Mouse (Mus musculus) midbrain, embryonic 10.5 days (tissue): ENCODE measurements around the gene Hbq1b. TPM values are rescaled to one million over a fixed set of nuclear protein-coding genes. Genes with fewer than 3 reads are reported as not detected.
A peak's percentile ranks its signal among the peaks of the same experiment; 100 is the strongest.
"Not testable (repeated sequence)": the region's sequence is repeated elsewhere in the genome, so short reads cannot be mapped to it uniquely, and the experiment has no call there.

Experiments
- DNase-seq: peaks from one replicate; pipeline ENCODE4 v3.0.0-alpha.2; 2017; ENCODE audit warnings: low spot score
- H3K27ac ChIP-seq: fragments of 300-500 bp; sonication (generic); replicated peaks from 2 replicates; pipeline ENCODE4 v1.5.1; 2016; ENCODE audit warnings: mild to moderate bottlenecking
- H3K27me3 ChIP-seq: fragments of 300-500 bp; sonication (generic); 2 replicates; pipeline ENCODE4 v1.6.1; 2016; ENCODE audit warnings: low read depth, mild to moderate bottlenecking; ENCODE audit not compliant: poor library complexity, severe bottlenecking
- H3K36me3 ChIP-seq: fragments of 300-500 bp; sonication (generic); 2 replicates; pipeline ENCODE4 v1.6.1; 2016; ENCODE audit warnings: mild to moderate bottlenecking, moderate library complexity
- H3K4me1 ChIP-seq: fragments of 300-500 bp; sonication (generic); 2 replicates; pipeline ENCODE4 v1.6.1; 2016
- H3K4me3 ChIP-seq: fragments of 300-500 bp; sonication (generic); 2 replicates; pipeline ENCODE4 v1.5.1; 2016; ENCODE audit warnings: mild to moderate bottlenecking, moderate library complexity
- H3K9me3 ChIP-seq: fragments of 300-500 bp; sonication (generic); replicated peaks from 2 replicates; pipeline ENCODE4 v1.6.1; 2016; ENCODE audit warnings: mild to moderate bottlenecking
- WGBS: fragments of 180-500 bp; shearing (Covaris S2); methylation state at CpG from one replicate; pipeline ENCODE4 v1.1.7; 2016; 5-methylcytosine and 5-hydroxymethylcytosine counted together
- polyA plus RNA-seq: library from polyadenylated mRNA; unstranded; fragments of >200 nt; fragmentation: Nextera tagmentation; extraction: Ambion mirVana; gene quantifications from 2 replicates; pipeline ENCODE4 v1.2.1, GENCODE M21; 2016

Gene Hbq1b
- polyA plus RNA-seq, 1 experiment from 2014 or later: 5.8 TPM

DNA sequence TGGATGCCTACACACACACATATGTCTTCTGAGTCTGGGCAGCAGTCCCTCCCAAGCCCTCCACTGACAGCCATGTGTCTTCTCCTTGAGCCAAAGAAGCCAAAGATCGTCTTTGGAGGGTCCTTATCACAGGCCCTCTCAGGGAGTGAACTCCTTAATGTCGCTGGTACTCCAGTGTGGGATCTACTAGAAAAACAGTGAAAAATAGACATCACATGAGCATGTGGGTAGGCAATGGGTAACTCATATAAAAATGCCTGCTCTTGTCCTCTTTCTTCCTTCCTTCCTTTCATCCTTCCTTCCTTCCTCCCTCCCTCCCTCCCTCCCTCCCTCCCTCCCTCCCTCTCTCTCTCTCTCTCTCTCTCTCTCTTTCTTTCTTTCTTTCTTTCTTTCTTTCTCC lies 10.7 kb downstream of the Hbq1b start:
- not testable (repeated sequence) for H3K36me3 ChIP-seq, H3K4me1 ChIP-seq, H3K27ac ChIP-seq, H3K4me3 ChIP-seq, H3K9me3 ChIP-seq, DNase-seq
- 45% methylated on average over 2 of the region's 2 CpGs for WGBS
- H3K27me3 ChIP-seq: peaks cover 27% of the 10 kb centered on the region

DNA sequence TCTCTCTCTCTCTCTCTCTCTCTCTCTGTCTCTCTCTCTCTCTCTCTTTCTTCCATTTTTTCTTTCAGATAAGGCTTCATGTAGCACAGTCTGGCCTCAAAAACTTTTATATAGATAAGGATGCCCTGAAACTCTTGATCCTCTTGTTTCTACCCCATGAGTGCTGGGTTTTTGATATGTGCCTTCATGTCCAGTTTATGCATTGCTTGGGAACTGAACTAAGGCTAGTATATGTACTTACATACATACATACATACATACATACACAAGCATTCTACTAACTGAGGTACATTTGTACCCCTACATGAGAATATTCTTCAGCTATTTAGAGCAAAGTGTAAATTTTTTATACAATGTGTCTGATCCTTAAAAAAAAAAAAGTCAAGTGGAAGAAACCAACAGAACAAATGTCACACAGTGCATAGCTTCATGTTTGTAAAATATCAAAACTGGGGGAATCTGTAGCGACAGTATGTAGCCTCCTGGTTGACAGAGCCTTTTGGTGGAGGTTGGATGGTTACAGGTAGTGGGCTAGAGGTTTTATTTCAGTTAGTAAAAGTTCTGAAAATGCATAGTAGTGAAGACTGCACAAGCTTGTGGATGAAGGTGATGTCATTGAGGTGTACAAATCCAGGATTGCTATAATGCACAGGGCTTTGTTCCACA lies 11.2 kb downstream of the Hbq1b start:
- DNase-seq: no peak
- H3K4me3 ChIP-seq: no peak overlapping the region
- 86% methylated on average over 1 of the region's 1 CpGs for WGBS

DNA sequence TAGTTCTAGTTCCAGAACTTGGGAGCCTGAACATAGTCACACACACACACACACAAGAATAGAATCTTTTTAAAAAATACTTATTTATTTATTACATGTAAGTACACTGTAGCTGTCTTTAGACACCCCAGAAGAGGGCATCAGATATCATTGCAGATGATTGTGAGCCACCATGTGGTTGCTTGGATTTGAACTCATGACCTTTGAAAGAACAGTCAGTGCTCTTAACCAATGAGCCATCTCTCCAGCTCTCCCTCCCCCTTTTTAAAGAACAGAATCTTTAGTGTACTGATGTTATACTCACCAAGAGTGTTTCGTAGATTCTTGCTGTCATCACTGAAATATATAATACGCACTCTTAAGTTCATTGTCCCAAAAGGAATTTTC lies 11.8 kb downstream of the Hbq1b start:
- H3K27me3 ChIP-seq: peaks cover 27% of the 10 kb centered on the region
- DNase-seq: no peak
- WGBS: 96% methylated on average over 2 of the region's 2 CpGs
- 0 out of 2 replicates have a peak, but pooled peaks cover 2% of the 10 kb centered on the region for H3K4me1 ChIP-seq
- H3K27ac ChIP-seq: no peak overlapping the region
- H3K36me3 ChIP-seq: no peaks in the 10 kb centered on the region
- H3K4me3 ChIP-seq: no peak overlapping the region
- H3K9me3 ChIP-seq: no peaks in the 10 kb centered on the region

More for the DNA sequence above, 11.2 kb downstream of the Hbq1b start:
- Histone ChIP-seq H3K27ac (no peak overlapping the region), H3K27me3 (peaks cover 27% of the 10 kb centered on the region), H3K36me3 (no peaks in the 10 kb centered on the region), H3K4me1 (0 out of 2 replicates have a peak, but pooled peaks cover 2% of the 10 kb centered on the region), H3K9me3 (no peaks in the 10 kb centered on the region)

DNA sequence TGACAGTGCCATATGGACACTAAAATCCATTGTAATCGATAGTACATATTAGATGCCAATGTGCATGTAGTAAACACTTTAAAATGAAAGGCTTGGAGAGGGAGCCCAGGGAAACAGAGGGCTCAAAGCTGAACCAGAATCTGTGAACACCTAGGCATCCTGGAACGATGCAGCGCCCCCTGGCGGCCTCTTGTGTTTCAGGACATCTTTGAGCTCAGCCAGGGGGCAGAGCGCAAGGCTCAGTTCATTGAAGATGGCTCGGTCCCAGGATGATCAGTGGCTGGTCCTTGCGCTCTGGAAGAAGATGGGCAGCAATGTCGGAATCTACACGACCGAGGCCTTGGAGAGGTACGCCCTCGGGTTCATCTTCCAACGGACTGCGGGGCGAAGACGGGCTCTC lies 13.1 kb downstream of the Hbq1b start, which contains the start of gene Hbq1a:
TSS of gene Hbq1a (plus strand) at position 205 of the 400 bp plus-strand sequence.
- H3K9me3 ChIP-seq, H3K4me1 ChIP-seq, H3K36me3 ChIP-seq, H3K27ac ChIP-seq: not testable (repeated sequence)
- peaks cover 27% of the 10 kb centered on the region for H3K27me3 ChIP-seq
- 8% methylated on average over 16 of the region's 16 CpGs for WGBS
- peak within 1 kb of the TSS; percentile 43 for H3K4me3 ChIP-seq
- peak; percentile 52 for DNase-seq

DNA sequence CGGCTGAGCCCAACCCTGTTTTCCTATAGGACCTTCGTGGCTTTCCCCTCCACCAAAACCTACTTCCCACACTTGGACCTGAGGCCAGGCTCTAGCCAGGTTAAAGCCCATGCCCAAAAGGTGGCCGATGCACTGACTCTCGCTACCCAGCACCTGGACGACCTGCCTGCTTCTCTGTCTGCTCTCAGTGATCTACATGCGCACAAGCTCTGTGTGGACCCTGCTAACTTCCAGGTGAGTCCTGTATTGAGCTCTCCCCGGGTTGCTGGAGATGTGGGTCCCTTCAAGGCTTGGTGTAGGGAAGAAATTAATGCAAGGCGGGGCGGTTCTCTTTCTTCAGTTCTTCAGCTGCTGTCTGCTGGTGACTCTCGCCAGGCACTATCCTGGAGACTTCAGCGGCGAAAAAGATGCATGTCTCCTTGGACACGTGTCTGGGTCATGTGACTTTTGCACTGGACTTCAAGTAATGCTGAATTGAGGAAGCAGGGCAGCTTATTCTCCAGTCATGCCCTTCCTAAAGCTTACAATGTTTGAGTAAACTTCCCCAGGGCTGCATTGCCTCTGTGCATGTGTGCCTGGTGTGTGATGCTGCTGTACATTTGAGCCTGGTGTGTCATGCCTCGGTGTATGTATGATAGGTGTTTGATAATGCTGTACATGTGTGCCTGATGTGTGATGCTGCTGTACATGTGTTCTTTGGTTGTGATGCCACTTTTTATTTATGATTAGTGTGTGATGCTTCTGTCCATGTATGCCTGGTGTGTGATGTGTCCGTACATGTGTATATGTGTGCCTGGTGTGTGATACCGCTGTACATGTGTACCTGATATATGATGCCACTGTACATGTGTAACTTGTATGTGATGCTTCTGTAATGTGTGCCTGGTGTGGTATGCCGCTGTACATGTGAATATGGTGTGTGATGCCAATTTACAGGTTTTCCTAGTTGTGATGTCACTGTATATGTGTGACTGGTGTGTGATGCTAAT lies 13.8 kb downstream of the Hbq1b start:
- 0 out of 2 replicates have a peak, but pooled peaks cover 2% of the 10 kb centered on the region for H3K4me1 ChIP-seq
- no peaks in the 10 kb centered on the region for H3K36me3 ChIP-seq
- no peak overlapping the region for H3K27ac ChIP-seq
- H3K4me3 ChIP-seq: peak overlapping the region; percentile 43
- H3K9me3 ChIP-seq: no peaks in the 10 kb centered on the region
- WGBS: 51% methylated on average over 16 of the region's 17 CpGs
- peaks cover 27% of the 10 kb centered on the region for H3K27me3 ChIP-seq
- no peak for DNase-seq

DNA sequence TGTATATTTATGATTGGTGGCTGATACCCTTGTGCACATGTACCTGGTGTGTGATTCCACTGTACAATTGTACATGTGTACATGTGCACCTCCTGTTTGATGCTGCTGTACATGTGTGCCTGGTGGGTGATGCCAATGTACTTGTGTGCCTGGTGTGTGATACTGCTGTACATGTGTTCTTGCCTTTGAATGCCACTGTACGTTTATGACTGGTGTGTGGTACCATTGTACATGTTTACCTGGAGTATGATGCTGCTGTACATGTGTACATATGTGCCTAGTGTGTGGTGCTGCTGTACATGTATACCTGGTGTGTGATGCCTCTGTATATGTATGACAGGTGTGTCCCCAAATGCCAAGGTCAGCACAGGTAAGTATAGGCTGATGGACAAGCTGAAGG lies 14.7 kb downstream of the Hbq1b start:
- Histone ChIP-seq H3K36me3 (no peaks in the 10 kb centered on the region), H3K27ac (no peak overlapping the region), H3K9me3 (no peaks in the 10 kb centered on the region), H3K27me3 (peaks cover 27% of the 10 kb centered on the region), H3K4me3 (no peak overlapping the region), H3K4me1 (0 out of 2 replicates have a peak, but pooled peaks cover 2% of the 10 kb centered on the region)
- WGBS: 78% methylated on average over 1 of the region's 1 CpGs
- DNase-seq: no peak

DNA sequence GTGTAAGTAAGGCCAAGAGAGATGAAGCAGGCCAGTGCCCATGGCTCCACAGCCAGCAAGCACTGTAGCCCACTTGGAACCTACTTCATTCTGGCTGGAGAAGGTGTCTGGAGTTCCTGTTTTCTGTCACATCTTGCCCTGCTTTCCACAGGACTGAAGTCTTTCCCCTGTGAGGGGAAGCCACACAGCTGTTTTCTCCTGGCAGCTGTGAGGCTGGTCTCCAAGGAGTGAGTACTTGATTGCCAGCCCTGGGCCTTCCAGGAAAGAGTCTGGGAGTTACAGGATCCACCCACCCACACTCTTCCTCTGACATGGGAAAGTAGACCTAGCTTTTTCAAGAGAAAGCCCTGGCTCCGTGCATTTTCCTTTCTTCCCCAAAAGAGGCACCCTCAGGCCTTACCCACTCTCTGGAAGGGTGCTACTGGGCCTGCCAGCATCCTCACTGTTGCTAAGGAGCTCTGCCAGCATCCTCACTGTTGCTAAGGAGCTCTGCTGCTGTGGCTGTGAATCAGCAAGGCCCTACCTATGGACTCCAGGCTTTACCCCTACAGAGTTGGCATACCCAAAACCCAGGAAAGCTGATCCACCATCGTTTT lies 16.2 kb downstream of the Hbq1b start:
- H3K27me3 ChIP-seq: peaks cover 21% of the 10 kb centered on the region
- H3K4me1 ChIP-seq: peaks cover 5% of the 10 kb centered on the region
- no peak overlapping the region for H3K27ac ChIP-seq
- H3K9me3 ChIP-seq: no peaks in the 10 kb centered on the region
- 43% methylated on average over 2 of the region's 2 CpGs for WGBS
- no peak overlapping the region for H3K4me3 ChIP-seq
- H3K36me3 ChIP-seq: no peaks in the 10 kb centered on the region
- DNase-seq: no peak

DNA sequence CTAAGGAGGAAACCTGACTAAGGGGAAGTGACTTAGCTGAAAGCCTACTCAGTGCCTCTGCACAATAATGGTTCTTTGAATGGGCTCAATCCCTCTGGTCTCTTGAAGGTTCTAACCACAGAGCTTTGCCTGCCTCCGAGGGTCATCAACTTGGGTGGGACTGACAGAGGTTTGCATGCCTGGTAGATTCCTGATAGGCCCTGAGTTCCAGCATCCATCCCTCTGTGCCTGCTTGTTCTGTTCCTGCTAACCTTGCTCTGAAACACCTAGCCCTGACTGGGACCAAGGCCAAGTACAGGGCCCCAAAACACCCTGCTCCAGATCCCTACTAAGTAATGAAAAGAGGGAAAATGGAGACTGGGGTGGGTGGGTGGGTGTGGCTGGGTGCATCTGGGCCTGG lies 16.7 kb downstream of the Hbq1b start:
- WGBS: 80% methylated on average over 1 of the region's 1 CpGs

DNA sequence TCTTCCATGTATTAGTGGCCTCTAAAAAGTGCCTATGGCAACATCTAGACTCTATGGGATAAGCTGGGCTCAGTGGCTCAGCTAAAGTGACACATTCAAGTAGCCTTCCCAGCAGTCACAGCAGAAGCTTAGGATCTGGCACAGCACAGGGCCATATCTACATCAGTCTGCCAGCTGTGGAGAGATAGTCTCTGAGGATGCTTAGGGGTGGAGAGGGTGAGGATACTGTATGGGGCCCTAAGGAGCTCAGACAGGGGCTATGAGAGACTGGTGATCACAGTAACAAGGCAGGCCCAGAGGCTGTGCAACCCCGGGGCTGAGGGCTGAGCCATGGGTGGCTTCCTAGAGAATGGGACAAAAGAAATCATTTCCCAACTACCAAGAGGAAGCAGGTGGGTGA lies 20.2 kb downstream of the Hbq1b start:
- Histone ChIP-seq H3K4me1 (peaks cover 20% of the 10 kb centered on the region), H3K36me3 (no peaks in the 10 kb centered on the region), H3K27me3 (no peaks in the 10 kb centered on the region; the same call in 1 of the 2 replicates), H3K9me3 (no peaks in the 10 kb centered on the region), H3K4me3 (no peak overlapping the region), H3K27ac (no peak overlapping the region)
- 80% methylated on average over 1 of the region's 1 CpGs for WGBS
- DNase-seq: no peak

More for the DNA sequence above, 16.7 kb downstream of the Hbq1b start:
- H3K9me3 ChIP-seq: no peaks in the 10 kb centered on the region
- H3K4me1 ChIP-seq: peaks cover 10% of the 10 kb centered on the region
- no peak overlapping the region for H3K4me3 ChIP-seq
- DNase-seq: no peak
- H3K36me3 ChIP-seq: no peaks in the 10 kb centered on the region
- no peak overlapping the region for H3K27ac ChIP-seq
- H3K27me3 ChIP-seq: peaks cover 18% of the 10 kb centered on the region

DNA sequence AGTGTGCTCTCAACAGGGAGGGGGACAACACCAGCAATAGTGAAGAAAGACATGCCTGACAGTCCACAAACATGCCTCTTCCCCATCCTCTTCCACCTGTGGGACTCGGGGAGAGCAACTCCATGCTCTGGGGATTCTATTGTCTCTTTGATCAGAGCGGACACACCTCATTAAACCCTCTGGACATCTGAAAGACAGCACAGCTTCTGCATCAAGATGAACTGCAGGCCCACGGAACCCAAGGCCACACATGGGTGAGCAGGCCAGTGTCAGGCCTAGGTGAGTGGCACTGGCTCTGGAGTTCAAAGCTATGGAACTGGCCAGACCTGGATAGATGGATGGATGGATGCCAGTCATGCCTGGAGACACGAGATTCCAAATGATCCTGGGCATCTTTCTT lies 22.7 kb downstream of the Hbq1b start:
- no peak for DNase-seq
- peaks cover 20% of the 10 kb centered on the region for H3K4me1 ChIP-seq
- H3K27ac ChIP-seq: no peak overlapping the region
- H3K4me3 ChIP-seq: no peak overlapping the region
- no peaks in the 10 kb centered on the region for H3K36me3 ChIP-seq
- no peaks in the 10 kb centered on the region for H3K9me3 ChIP-seq
- H3K27me3 ChIP-seq: no peaks in the 10 kb centered on the region
- 45% methylated on average over 4 of the region's 4 CpGs for WGBS

DNA sequence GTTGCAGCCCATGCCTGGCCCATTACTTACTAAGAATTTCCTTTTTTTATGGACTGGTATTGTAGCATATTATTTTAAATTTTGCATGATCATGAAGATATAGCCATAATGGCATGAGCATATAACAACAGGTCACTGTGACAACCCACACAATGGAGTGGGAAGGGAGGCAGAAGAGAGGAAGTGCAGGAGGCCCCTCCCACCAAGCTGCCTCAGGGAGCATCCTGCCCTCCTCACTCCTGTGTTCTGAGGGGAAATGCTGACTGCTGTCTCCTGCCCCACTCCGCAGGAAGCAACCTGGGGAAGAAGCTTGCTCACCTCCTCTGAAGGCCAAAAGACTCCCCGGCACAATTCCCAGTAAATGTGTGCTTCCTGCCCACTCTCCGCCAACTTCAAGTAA lies 23.2 kb downstream of the Hbq1b start:
- Histone ChIP-seq H3K27me3 (no peaks in the 10 kb centered on the region), H3K9me3 (no peaks in the 10 kb centered on the region), H3K4me3 (no peak overlapping the region), H3K36me3 (no peaks in the 10 kb centered on the region), H3K27ac (no peak overlapping the region), H3K4me1 (peaks cover 20% of the 10 kb centered on the region)
- 74% methylated on average over 3 of the region's 3 CpGs for WGBS
- no peak for DNase-seq

DNA sequence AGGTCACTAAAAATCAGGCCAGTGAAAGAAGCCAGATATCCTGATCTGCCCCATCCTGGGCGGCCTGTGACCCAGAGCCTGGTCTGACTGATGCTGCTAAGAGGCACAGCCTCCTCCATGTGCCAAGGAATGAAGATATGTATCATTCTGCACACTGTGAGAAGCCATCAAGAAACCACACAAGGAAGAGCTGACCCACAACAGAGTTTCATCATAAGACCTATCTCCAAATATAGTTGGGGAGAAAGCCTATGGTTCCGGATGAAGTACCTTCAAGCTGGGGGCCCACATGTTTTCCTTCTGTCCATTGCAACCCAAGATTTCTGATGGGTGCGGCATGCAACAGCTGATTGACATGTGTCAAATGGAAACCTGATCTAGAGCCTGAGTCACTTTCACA lies 29.2 kb downstream of the Hbq1b start:
- H3K4me1 ChIP-seq: peaks cover 6% of the 10 kb centered on the region; the same call in 1 of the 2 replicates
- H3K36me3 ChIP-seq: no peaks in the 10 kb centered on the region
- H3K9me3 ChIP-seq: no peaks in the 10 kb centered on the region
- no peak for DNase-seq
- WGBS: 85% methylated on average over 3 of the region's 3 CpGs
- H3K27me3 ChIP-seq: no peaks in the 10 kb centered on the region
- no peak overlapping the region for H3K27ac ChIP-seq
- no peak overlapping the region for H3K4me3 ChIP-seq
